Mouse (Mus musculus): ENCODE results near the gene Lipm. TPM values are rescaled to one million over a fixed set of nuclear protein-coding genes. Genes with fewer than 3 reads are reported as not detected.

Lipm gene
- total RNA-seq, 2 experiments from 2014 or later: 0.52 TPM; not detected in 1

GRCm38 (mm10) chr19:34162693-34163092, 62.0 kb downstream of the Lipm start:
- DNase-seq (ENCODE audit: low spot score in 2 of 2): no peak

GRCm38 (mm10) chr19:34165891-34166290, 65.2 kb downstream of the Lipm start, which contains the start of gene Ankrd22:
Ankrd22 (minus strand) TSS chr19:34166053.
- no peak for DNase-seq (ENCODE audit: low spot score in 2 of 2)

GRCm38 (mm10) chr19:34166386-34166785, 65.7 kb downstream of the Lipm start:
- DNase-seq (ENCODE audit: low spot score in 2 of 2): no peak

GRCm38 (mm10) chr19:34167896-34168661, 67.3 kb downstream of the Lipm start:
- DNase-seq (ENCODE audit: low spot score in 2 of 2): no peak

GRCm38 (mm10) chr19:34169121-34169520, 68.4 kb downstream of the Lipm start:
- DNase-seq (ENCODE audit: low spot score in 2 of 2): no peak

GRCm38 (mm10) chr19:34171167-34171566, 70.4 kb downstream of the Lipm start:
- no peak for DNase-seq (ENCODE audit: low spot score in 2 of 2)

Small RNA genes lying within 50 kb of the gene (microRNA-seq; reads per million reads assigned to microRNA genes)
- 0 reads per million in 2 experiments for gene Gm23334

Other genes with a start within 250 kb of the Lipm start
- gene Lipf, start 139.7 kb upstream of the Lipm start, total RNA-seq (2021): not detected
- not detected for gene Lipk, start 92.6 kb upstream of the Lipm start, total RNA-seq (2021)
- not detected for gene Lipn, start 33.6 kb upstream of the Lipm start, total RNA-seq (2021)
- gene Ankrd22, start 65.1 kb downstream of the Lipm start, total RNA-seq (2021): not detected
- gene Stambpl1, start 91.3 kb downstream of the Lipm start, total RNA-seq (2021): 10 to 100 TPM; 16.4 to 19.7 TPM
- gene Acta2, start 154.7 kb downstream of the Lipm start, total RNA-seq (2021): 10 to 100 TPM; 16.4 to 22.9 TPM
- 1 to 10 TPM; 1.9 to 2.0 TPM for gene Fas, start 189.7 kb downstream of the Lipm start, total RNA-seq (2021)